In genomic region chr12:116539305-116539704, GRCm38 (mm10) we compare ENCODE assay signal across 17 mouse cellular contexts.
"Had no signal": no experiment of that assay in that cellular context is flagged by ENCODE, and none has a peak within 500 bp of the region (broad histone marks: within the 10 kb centered on the region; RNA-seq: fewer than 3 reads in every experiment).

No protein-coding gene starts in this region.

- H3K9ac ChIP-seq: liver, embryonic 15.5 days; liver, postnatal 0 days; lung, embryonic 15.5 days; midbrain, embryonic 13.5 days; midbrain, embryonic 15.5 days; neural tube, embryonic 12.5 days; stomach, embryonic 15.5 days had no signal

- DNase-seq: liver, postnatal 0 days; lung, adult 2 months; lung, postnatal 10 days; lung, postnatal 36 days; right cerebral cortex, postnatal 14 days; thymus, adult 18-20 months; thymus, postnatal 14 days; thymus, postnatal 36 days had no signal

- H3K4me2 ChIP-seq: liver, embryonic 15.5 days; lung, embryonic 15.5 days; midbrain, embryonic 11.5 days; midbrain, embryonic 13.5 days; midbrain, embryonic 15.5 days; neural tube, embryonic 12.5 days; stomach, embryonic 15.5 days had no signal

- H3K4me1 ChIP-seq: liver, embryonic 15.5 days; lung, embryonic 15.5 days; megakaryocyte, embryonic 14.5 days; midbrain, embryonic 13.5 days; midbrain, embryonic 15.5 days; neural tube, embryonic 12.5 days; stomach, embryonic 15.5 days had no signal

- H3K4me3 ChIP-seq: liver, embryonic 15.5 days; lung, embryonic 15.5 days; megakaryocyte, embryonic 14.5 days; midbrain, embryonic 13.5 days; midbrain, embryonic 15.5 days; neural tube, embryonic 12.5 days; stomach, embryonic 15.5 days had no signal

- ATAC-seq: liver, postnatal 0 days; midbrain, embryonic 13.5 days; midbrain, embryonic 15.5 days had no signal

- H3K36me3 ChIP-seq: liver, embryonic 15.5 days; lung, embryonic 15.5 days; midbrain, embryonic 13.5 days; midbrain, embryonic 15.5 days; neural tube, embryonic 12.5 days; stomach, embryonic 15.5 days had no signal

- H3K27me3 ChIP-seq: liver, embryonic 15.5 days; lung, embryonic 15.5 days; megakaryocyte, embryonic 14.5 days; midbrain, embryonic 13.5 days; midbrain, embryonic 15.5 days; neural tube, embryonic 12.5 days; stomach, embryonic 15.5 days had no signal

- H3K27ac ChIP-seq: liver, embryonic 15.5 days; lung, embryonic 15.5 days; macrophage; midbrain, embryonic 13.5 days; midbrain, embryonic 15.5 days; neural tube, embryonic 12.5 days; stomach, embryonic 15.5 days had no signal

- H3K9me3 ChIP-seq: liver, embryonic 15.5 days; lung, embryonic 15.5 days; megakaryocyte, embryonic 14.5 days; midbrain, embryonic 13.5 days; midbrain, embryonic 15.5 days; neural tube, embryonic 12.5 days; stomach, embryonic 15.5 days had no signal
